Mouse (Mus musculus) stomach, postnatal 0 days (tissue): Measurements from ENCODE around the gene Nup107.

Experiments used
- CTCF ChIP-seq: IDR thresholded peaks from 2 replicates; pipeline ENCODE4 v1.5.1; 2016; ENCODE audit warnings: antibody characterized with exemption, low read depth, mild to moderate bottlenecking, moderate library complexity
- EP300 ChIP-seq: optimal IDR thresholded peaks from 2 replicates; pipeline ENCODE3; 2016; ENCODE audit warnings: antibody characterized with exemption

DNA sequence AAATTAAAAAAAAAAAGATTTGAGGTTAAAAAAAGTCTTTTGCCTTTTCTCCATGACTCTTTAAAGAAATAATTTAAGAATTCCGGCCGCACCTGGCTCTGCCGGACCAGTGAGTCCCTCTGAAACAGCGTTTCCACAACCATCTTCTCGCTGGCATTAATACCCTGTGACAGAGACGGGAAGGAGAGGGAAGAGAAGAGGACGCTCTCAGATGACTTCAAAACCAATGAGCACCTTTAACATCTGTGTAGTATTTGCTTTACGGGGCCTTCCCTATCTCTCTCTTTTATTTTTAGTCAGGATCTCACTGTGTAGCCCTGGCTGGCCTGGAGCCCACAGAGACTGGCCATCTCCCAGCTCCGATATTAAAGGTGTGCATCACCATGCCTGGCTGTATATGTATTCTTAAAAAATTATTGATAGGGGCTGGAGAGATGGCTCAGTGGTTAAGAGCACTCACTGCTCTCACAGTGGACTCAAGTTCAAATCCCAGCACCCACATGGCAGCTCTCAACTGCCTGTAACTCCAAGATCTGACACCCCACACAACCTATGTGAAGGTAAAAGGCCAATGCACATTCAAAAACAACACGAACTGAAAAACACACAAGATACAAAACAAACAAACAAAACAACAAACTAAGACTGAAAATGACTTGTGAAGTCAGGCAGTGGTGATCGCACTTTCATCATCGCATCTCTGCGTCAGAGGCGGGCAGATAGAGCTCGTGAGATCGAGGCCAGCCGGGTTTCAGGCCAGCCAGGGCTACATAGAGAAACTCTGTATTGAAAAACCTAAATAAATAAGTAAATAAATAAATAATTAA is 14.8 kb downstream of the Nup107 start:
- no peak for TF ChIP-seq EP300
- TF ChIP-seq CTCF = no peak
